17 mouse cellular contexts compared by ENCODE assay signal in genomic region chr10:47517801-47518200, GRCm38 (mm10).
DNase-seq lines count a peak whose midpoint lies in the region; TF ChIP-seq lines count a peak whose summit lies in the region.
"Had no signal": no experiment of that assay in that cellular context is flagged by ENCODE, and none has a peak within 500 bp of the region (broad histone marks: within the 10 kb centered on the region; RNA-seq: fewer than 3 reads in every experiment).

No protein-coding gene starts in this region.

- in situ Hi-C loops in ES-E14 (cut with MboI; ENCODE audit: low sequenced_read_pairs in 2 of 2, unreplicated experiment in 2 of 2): no loop called here

- H3K4me1 ChIP-seq in ES-E14 (ENCODE audit: control insufficient read depth in 2 of 2, insufficient read depth in 2 of 2, low read length in 2 of 2, poor library complexity in 1 of 2): peaks cover 0 to 6% of the 10 kb centered on the region in 2 experiments; a peak in 2 of 4 replicates
- H3K4me1 ChIP-seq: embryonic facial prominence, embryonic 10.5 days; embryonic facial prominence, embryonic 12.5 days; forebrain, embryonic 13.5 days; forebrain, embryonic 15.5 days had no signal

- no peak overlapping the region for H3K9ac ChIP-seq in ES-E14 (ENCODE audit: insufficient read depth, low read depth, low read length, poor library complexity, severe bottlenecking)
- H3K9ac ChIP-seq: embryonic facial prominence, embryonic 12.5 days; forebrain, embryonic 13.5 days; forebrain, embryonic 15.5 days; forebrain, postnatal 0 days had no signal

- H3K4me3 ChIP-seq in ES-E14 (ENCODE audit: insufficient read depth in 1 of 2, low read depth in 1 of 2, low read length in 2 of 2, poor library complexity in 1 of 2, severe bottlenecking in 1 of 2): no peak overlapping the region
- H3K4me3 ChIP-seq: embryonic facial prominence, embryonic 10.5 days; embryonic facial prominence, embryonic 12.5 days; forebrain, embryonic 13.5 days; forebrain, embryonic 15.5 days had no signal

- H3K27ac ChIP-seq in ES-E14 (ENCODE audit: insufficient read depth, low read depth, low read length, poor library complexity, severe bottlenecking): no peak overlapping the region
- H3K27ac ChIP-seq: embryonic facial prominence, embryonic 10.5 days; embryonic facial prominence, embryonic 12.5 days; forebrain, embryonic 13.5 days; forebrain, embryonic 15.5 days had no signal

- H3K9me3 ChIP-seq in ES-E14 (ENCODE audit: control insufficient read depth, insufficient read depth, low read depth, low read length): no peaks in the 10 kb centered on the region
- H3K9me3 ChIP-seq: embryonic facial prominence, embryonic 10.5 days; embryonic facial prominence, embryonic 12.5 days; forebrain, embryonic 13.5 days; forebrain, embryonic 15.5 days had no signal

- DNase-seq in ES-E14 (ENCODE audit: low read depth, low spot score): peak; percentile 22
- DNase-seq in R1 (ENCODE audit: low read depth, low spot score): peak; percentile 52
- no peak for DNase-seq in cerebellum, adult 8-10 months
- DNase-seq in gastrocnemius, postnatal 4 days (ENCODE audit: low spot score in 2 of 2): no peak
- no peak for DNase-seq in adrenal gland, postnatal 25 days
- DNase-seq: adrenal gland, adult 8-10 months; adrenal gland, postnatal 14 days; cerebellum, adult 11 months; cerebellum, adult 18-20 months; cerebellum, adult 9-10 months; cerebellum, postnatal 10 days; cerebellum, postnatal 25 days; forebrain, postnatal 0 days had no signal

- H3K36me3 ChIP-seq in ES-E14 (ENCODE audit: control insufficient read depth, insufficient read depth, low read length, poor library complexity, severe bottlenecking): no peaks in the 10 kb centered on the region
- H3K36me3 ChIP-seq: embryonic facial prominence, embryonic 10.5 days; embryonic facial prominence, embryonic 12.5 days; forebrain, embryonic 15.5 days had no signal

TF ChIP-seq in ES-E14, 5 proteins besides CTCF, POLR2A, EP300 and RAD21:
- TF ChIP-seq ZNF384 (IDR thresholded peaks at IDR 0.05; ENCODE audit: low read depth, low read length) (no peak), MAFK (IDR thresholded peaks at IDR 0.05; ENCODE audit: insufficient read depth, low read depth, low read length) (no peak), HCFC1 (IDR thresholded peaks at IDR 0.05; ENCODE audit: borderline replicate concordance, insufficient read depth, low read length) (no peak), ZC3H11A (IDR thresholded peaks at IDR 0.05; ENCODE audit: borderline replicate concordance, low read depth, low read length) (no peak), CHD2 (IDR thresholded peaks at IDR 0.05; ENCODE audit: low read depth, low read length) (no peak)

Comparison
In these comparisons a context has a peak if more than half of its experiments do, and no peak if none do; other contexts are left out.
1. DNase-seq: peak in ES-E14 (single experiment) and R1 (single experiment); none in cerebellum, adult 8-10 months (single experiment), gastrocnemius, postnatal 4 days (0 of 2) and adrenal gland, postnatal 25 days (single experiment).